Mouse (Mus musculus): ENCODE results near the gene Gm12789. TPM values are rescaled to one million over a fixed set of nuclear protein-coding genes. Genes with fewer than 3 reads are reported as not detected.
A peak's percentile ranks its signal among the peaks of the same experiment; 100 is the strongest.
"Not testable (repeated sequence)": the region's sequence is repeated elsewhere in the genome, so short reads cannot be mapped to it uniquely, and the experiment has no call there.

Gene Gm12789
- not detected in 2 replicates for polyA plus RNA-seq (2012; rRNA removed)

- H3K27ac ChIP-seq (ENCODE audit: insufficient read depth, low read length); H3K4me1 ChIP-seq (ENCODE audit: control insufficient read depth, insufficient read depth, low read length); H3K4me3 ChIP-seq (ENCODE audit: insufficient read depth, low read length): not testable (repeated sequence)
Observed at GRCm38 (mm10) chr4:101986326-101986725, at the start of gene Gm12789. Gene Gm12789, plus strand, starts transcription at chr4:101986626.

GRCm38 (mm10) chr4:101940107-101940506 is 46.3 kb upstream of the Gm12789 start, which contains the start of gene Gm12794:
Gene Gm12794, plus strand, starts transcription at chr4:101940407.
- not testable (repeated sequence) for H3K4me1 ChIP-seq (ENCODE audit: control insufficient read depth, insufficient read depth, low read length); H3K27ac ChIP-seq (ENCODE audit: insufficient read depth, low read length); H3K4me3 ChIP-seq (ENCODE audit: insufficient read depth, low read length)

- H3K27ac ChIP-seq (ENCODE audit: insufficient read depth, low read length); H3K4me1 ChIP-seq (ENCODE audit: control insufficient read depth, insufficient read depth, low read length); H3K4me3 ChIP-seq (ENCODE audit: insufficient read depth, low read length): not testable (repeated sequence)
Observed at GRCm38 (mm10) chr4:101980949-101981348, 5.5 kb upstream of the Gm12789 start, which contains the start of gene Gm12790. Gene Gm12790, minus strand, starts transcription at chr4:101981049.

DNA sequence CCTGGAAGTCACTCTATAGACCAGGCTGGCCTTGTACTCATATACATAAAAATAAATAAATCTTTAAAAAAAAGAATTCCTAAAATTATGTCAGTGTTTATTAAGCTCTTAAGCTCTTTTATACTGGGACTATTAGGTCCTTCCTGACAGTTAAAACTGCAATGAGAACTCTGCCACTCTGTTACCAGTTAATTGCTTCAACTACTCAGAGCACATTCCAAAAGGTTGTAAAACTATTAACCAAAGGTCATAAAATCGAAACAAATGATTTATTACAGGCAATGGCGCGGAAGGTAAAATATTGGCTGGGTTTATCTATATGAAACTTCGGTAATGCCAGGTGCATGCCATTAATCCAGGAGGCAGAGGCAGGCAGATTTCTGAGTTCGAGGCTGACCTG is 748 bp upstream of the Gm12789 start:
- no peaks in the 10 kb centered on the region for H3K4me1 ChIP-seq (ENCODE audit: control insufficient read depth, insufficient read depth, low read length)
- no peak overlapping the region for H3K4me3 ChIP-seq (ENCODE audit: insufficient read depth, low read length)
- no peak for TF ChIP-seq CTCF (IDR thresholded peaks at IDR 0.05; ENCODE audit: extremely low read depth, insufficient read depth, low read length)
- TF ChIP-seq POLR2A (IDR thresholded peaks at IDR 0.05; ENCODE audit: extremely low read depth, insufficient read depth, low read length) = no peak
- H3K27ac ChIP-seq (ENCODE audit: insufficient read depth, low read length) = no peak overlapping the region

DNA sequence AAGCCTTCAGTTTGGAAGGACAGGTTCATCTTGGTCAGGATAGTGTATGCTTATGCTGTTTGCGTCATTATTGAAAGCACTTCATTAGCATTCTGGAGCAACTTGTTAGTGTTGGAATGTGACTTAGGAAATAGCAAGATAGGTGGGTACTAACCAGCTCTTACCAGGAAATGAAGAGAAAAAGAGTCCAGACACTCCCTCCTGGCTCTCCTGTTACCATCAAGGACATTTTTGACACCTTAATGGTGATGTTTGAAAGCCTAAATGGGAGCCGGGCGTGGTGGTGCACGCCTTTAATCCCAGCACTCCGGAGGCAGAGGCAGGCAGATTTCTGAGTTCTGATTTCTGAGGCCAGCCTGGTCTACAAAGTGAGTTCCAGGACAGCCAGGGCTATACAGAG is 11.0 kb downstream of the Gm12789 start:
- no peak overlapping the region for H3K4me3 ChIP-seq (ENCODE audit: insufficient read depth, low read length)
- no peaks in the 10 kb centered on the region for H3K4me1 ChIP-seq (ENCODE audit: control insufficient read depth, insufficient read depth, low read length)
- TF ChIP-seq POLR2A (IDR thresholded peaks at IDR 0.05; ENCODE audit: extremely low read depth, insufficient read depth, low read length) (no peak), CTCF (IDR thresholded peaks at IDR 0.05; ENCODE audit: extremely low read depth, insufficient read depth, low read length) (no peak)
- H3K27ac ChIP-seq (ENCODE audit: insufficient read depth, low read length) = no peak overlapping the region

- no peak for TF ChIP-seq POLR2A (IDR thresholded peaks at IDR 0.05; ENCODE audit: extremely low read depth, insufficient read depth, low read length)
- peak; percentile 90 for TF ChIP-seq CTCF (IDR thresholded peaks at IDR 0.05; ENCODE audit: extremely low read depth, insufficient read depth, low read length)
- H3K4me1 ChIP-seq (ENCODE audit: control insufficient read depth, insufficient read depth, low read length) = no peaks in the 10 kb centered on the region
- no peak overlapping the region for H3K4me3 ChIP-seq (ENCODE audit: insufficient read depth, low read length)
- no peak overlapping the region for H3K27ac ChIP-seq (ENCODE audit: insufficient read depth, low read length)
Observed at GRCm38 (mm10) chr4:101998267-101998922, 12.0 kb downstream of the Gm12789 start.

GRCm38 (mm10) chr4:102026619-102027018 is 40.2 kb downstream of the Gm12789 start:
- no peak overlapping the region for H3K27ac ChIP-seq (ENCODE audit: insufficient read depth, low read length)
- TF ChIP-seq CTCF (IDR thresholded peaks at IDR 0.05; ENCODE audit: extremely low read depth, insufficient read depth, low read length) (no peak), POLR2A (IDR thresholded peaks at IDR 0.05; ENCODE audit: extremely low read depth, insufficient read depth, low read length) (no peak)
- no peak overlapping the region for H3K4me3 ChIP-seq (ENCODE audit: insufficient read depth, low read length)
- H3K4me1 ChIP-seq (ENCODE audit: control insufficient read depth, insufficient read depth, low read length) = no peaks in the 10 kb centered on the region

Other genes starting within 250 kb of the Gm12789 start
- gene B020004J07Rik, start 142.6 kb upstream of the Gm12789 start, polyA plus RNA-seq (2012; rRNA removed) = not detected in 2 replicates
- gene C130073F10Rik, start 92.8 kb upstream of the Gm12789 start, polyA plus RNA-seq (2012; rRNA removed) = not detected in 2 replicates
- gene Gm12800, start 77.5 kb upstream of the Gm12789 start, polyA plus RNA-seq (2012; rRNA removed) = not detected in 2 replicates
- not detected in 2 replicates for gene Gm12794, start 46.2 kb upstream of the Gm12789 start, polyA plus RNA-seq (2012; rRNA removed)
- not detected in 2 replicates for gene Gm12790, start 5.6 kb upstream of the Gm12789 start, polyA plus RNA-seq (2012; rRNA removed)
- gene Pde4b, start 100.9 kb downstream of the Gm12789 start, polyA plus RNA-seq (2012; rRNA removed) = 79.8 and 87.4 TPM in 2 replicates

Data from cortical plate, adult 2 months (tissue).